Mouse (Mus musculus): Measurements from ENCODE around the gene Tlr3. TPM values are rescaled to one million over a fixed set of nuclear protein-coding genes. Genes with fewer than 3 reads are reported as not detected.

Tlr3 gene
- polyA plus RNA-seq, 1 experiment from 2014 or later, result 0.94 TPM

Other genes with a start within 250 kb of the Tlr3 start
- not detected in 2 replicates for gene F11, start 149.0 kb downstream of the Tlr3 start, polyA plus RNA-seq (2015; fragmentation: Nextera tagmentation; extraction: Ambion mirVana)
- not detected in 2 replicates for gene Klkb1, start 116.2 kb downstream of the Tlr3 start, polyA plus RNA-seq (2015; fragmentation: Nextera tagmentation; extraction: Ambion mirVana)
- 0.11 TPM in 1 of 2 replicates, not detected in the other for gene Gm45753, start 102.6 kb downstream of the Tlr3 start, polyA plus RNA-seq (2015; fragmentation: Nextera tagmentation; extraction: Ambion mirVana)
- 0.56 and 0.68 TPM in 2 replicates for gene Cyp4v3, start 77.9 kb downstream of the Tlr3 start, polyA plus RNA-seq (2015; fragmentation: Nextera tagmentation; extraction: Ambion mirVana)
- 4.5 and 5.1 TPM in 2 replicates for gene Fam149a, start 28.8 kb downstream of the Tlr3 start, polyA plus RNA-seq (2015; fragmentation: Nextera tagmentation; extraction: Ambion mirVana)
- gene Sorbs2, start 96.7 kb upstream of the Tlr3 start, polyA plus RNA-seq (2015; fragmentation: Nextera tagmentation; extraction: Ambion mirVana), result 100 and 106 TPM in 2 replicates

Measured in forebrain, embryonic 15.5 days (tissue).